In the genomic region with DNA sequence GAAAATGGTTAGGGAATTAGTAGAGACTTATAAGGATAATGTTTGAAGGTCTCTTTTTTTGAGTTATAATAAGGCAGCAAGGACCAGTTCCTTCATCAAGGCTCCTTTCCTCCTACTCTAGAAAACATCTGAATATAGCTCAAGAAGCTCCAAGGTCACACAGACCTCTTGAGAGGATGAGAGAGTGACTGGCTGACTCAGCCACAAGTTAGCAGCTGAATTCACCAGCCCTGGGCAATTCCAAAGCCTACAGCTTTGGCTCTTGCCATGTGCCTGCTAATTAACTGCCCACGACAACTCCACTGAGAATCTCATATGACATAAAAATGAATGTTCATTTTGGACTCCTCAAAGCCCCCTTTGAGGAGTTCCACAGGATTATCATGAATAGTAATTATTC, we compare ENCODE assay signal across 26 mouse cellular contexts.
"Had no signal": no experiment of that assay in that cellular context is flagged by ENCODE, and none has a peak within 500 bp of the region (broad histone marks: within the 10 kb centered on the region; RNA-seq: fewer than 3 reads in every experiment).

No protein-coding gene starts in this region.

- H3K27ac ChIP-seq: gastrocnemius, adult 2 months; heart, adult 2 months; heart, embryonic 10.5 days; hindbrain, embryonic 10.5 days; hindbrain, embryonic 12.5 days; hindbrain, embryonic 14.5 days; intestine, embryonic 15.5 days; layer of hippocampus, adult 2 months; left cerebral cortex, adult 2 months; limb, embryonic 10.5 days; limb, embryonic 12.5 days had no signal

- ATAC-seq: hindbrain, embryonic 16.5 days; inflammation-experienced regulatory T-cells, adult 6 months; intestine, embryonic 15.5 days; intestine, postnatal 0 days had no signal

- H3K27me3 ChIP-seq: heart, embryonic 12.5 days; hindbrain, embryonic 12.5 days; intestine, embryonic 15.5 days; limb, embryonic 12.5 days had no signal

- H3K9me3 ChIP-seq: heart, embryonic 10.5 days; heart, embryonic 12.5 days; hindbrain, embryonic 10.5 days; hindbrain, embryonic 12.5 days; intestine, embryonic 15.5 days; limb, embryonic 10.5 days; limb, embryonic 12.5 days had no signal

- DNase-seq: gastrocnemius, adult 2 months; gastrocnemius, postnatal 10 days; gastrocnemius, postnatal 25 days; heart, adult 11 months; heart, adult 2 months; heart, postnatal 10 days; heart, postnatal 4 days; kidney, adult 18-20 months; kidney, adult 8-10 months; kidney, postnatal 10 days; kidney, postnatal 25 days; kidney, postnatal 4 days; liver had no signal

- H3K4me1 ChIP-seq: heart, embryonic 10.5 days; heart, embryonic 12.5 days; hindbrain, embryonic 10.5 days; hindbrain, embryonic 12.5 days; intestine, embryonic 15.5 days; limb, embryonic 10.5 days; limb, embryonic 12.5 days had no signal

- H3K4me2 ChIP-seq: heart, embryonic 12.5 days; hindbrain, embryonic 12.5 days; hindbrain, embryonic 14.5 days; intestine, embryonic 15.5 days; limb, embryonic 12.5 days had no signal

- H3K36me3 ChIP-seq: heart, embryonic 10.5 days; heart, embryonic 12.5 days; hindbrain, embryonic 10.5 days; hindbrain, embryonic 12.5 days; intestine, embryonic 15.5 days; limb, embryonic 10.5 days; limb, embryonic 12.5 days had no signal

- H3K9ac ChIP-seq: heart, embryonic 12.5 days; hindbrain, embryonic 12.5 days; hindbrain, embryonic 14.5 days; intestine, embryonic 15.5 days; limb, embryonic 12.5 days had no signal

- H3K4me3 ChIP-seq: gastrocnemius, adult 2 months; heart, adult 2 months; heart, embryonic 10.5 days; heart, embryonic 12.5 days; hindbrain, embryonic 10.5 days; hindbrain, embryonic 12.5 days; intestine, embryonic 15.5 days; layer of hippocampus, adult 2 months; left cerebral cortex, adult 2 months; limb, embryonic 10.5 days; limb, embryonic 12.5 days had no signal
